Mouse (Mus musculus) monocyte, adult 5-6 weeks (primary cell): ENCODE data around the gene Gsg1l. TPM values are rescaled to one million over a fixed set of nuclear protein-coding genes. Genes with fewer than 3 reads are reported as not detected.

Experiments
- ATAC-seq: fragments of 153-309, 156-312 bp; replicated peaks from 2 replicates; pipeline ENCODE4 v1.8.0; 2017; ENCODE audit warnings: mild to moderate bottlenecking; ENCODE audit not compliant: low TSS enrichment, insufficient number of reproducible peaks, severe bottlenecking, poor library complexity, low FRiP score
- total RNA-seq: library from RNA; stranded (forward); fragments of 200-1000, 200-491, 200-594 nt; gene quantifications from 3 replicates; pipeline ENCODE4 v1.2.3, GENCODE M21; 2017

The Gsg1l gene
- total RNA-seq, 1 experiment from 2014 or later = not detected

GRCm38 (mm10) chr7:125897059-125897458 lies 185.2 kb downstream of the Gsg1l start:
- no peak for ATAC-seq

GRCm38 (mm10) chr7:125893621-125894020 lies 188.6 kb downstream of the Gsg1l start:
- no peak for ATAC-seq

DNA sequence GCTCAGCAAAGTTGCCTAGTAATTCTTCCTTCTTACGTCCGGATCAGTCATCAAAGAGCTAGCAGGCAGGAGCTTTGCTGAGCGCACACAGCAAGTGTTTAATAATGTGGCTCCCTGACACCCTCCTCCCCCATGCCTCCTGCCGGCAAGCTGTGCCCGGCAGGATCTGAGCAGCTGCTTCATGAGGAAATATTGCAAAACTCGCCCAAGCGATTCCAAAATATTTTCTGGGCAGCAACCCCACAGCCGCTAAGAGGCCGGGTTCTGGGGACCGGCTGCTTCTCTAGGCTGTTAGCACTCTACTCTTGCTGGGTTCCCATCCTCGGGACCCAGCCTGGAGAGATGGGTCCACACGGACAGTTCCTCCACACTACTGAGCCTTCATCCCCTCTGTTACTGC lies 193.8 kb downstream of the Gsg1l start:
- no peak for ATAC-seq

- ATAC-seq = no peak
Measured at GRCm38 (mm10) chr7:125887761-125888160, 194.4 kb downstream of the Gsg1l start.

- no peak for ATAC-seq
Measured at GRCm38 (mm10) chr7:125887124-125887523, 195.1 kb downstream of the Gsg1l start.

DNA sequence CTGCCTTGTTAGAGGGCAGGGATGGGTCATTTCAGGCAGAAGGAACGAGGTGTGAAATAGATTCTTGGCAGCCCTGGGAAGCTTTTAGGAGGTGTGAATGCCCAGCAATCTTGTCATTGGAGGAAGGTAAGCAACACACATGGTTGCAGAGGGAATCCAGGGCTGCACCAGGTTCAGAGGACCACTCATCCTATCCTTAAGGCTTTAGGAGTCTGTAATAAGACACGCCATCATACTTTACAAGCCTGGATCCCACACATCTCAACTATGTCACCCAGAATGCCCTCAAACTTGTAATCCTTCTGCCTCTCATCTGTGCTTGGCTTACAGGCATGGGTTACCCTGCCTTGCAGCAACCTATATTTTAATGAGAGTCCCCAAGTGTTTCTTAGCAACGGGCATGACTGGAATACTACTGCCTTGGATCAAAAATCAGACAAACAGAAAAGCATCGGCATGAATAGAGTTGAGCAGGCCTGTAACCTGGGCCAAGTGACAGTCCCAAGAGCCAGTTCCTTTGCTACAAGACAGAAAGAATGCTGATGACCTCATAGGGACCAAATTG lies 196.0 kb downstream of the Gsg1l start:
- ATAC-seq = no peak

DNA sequence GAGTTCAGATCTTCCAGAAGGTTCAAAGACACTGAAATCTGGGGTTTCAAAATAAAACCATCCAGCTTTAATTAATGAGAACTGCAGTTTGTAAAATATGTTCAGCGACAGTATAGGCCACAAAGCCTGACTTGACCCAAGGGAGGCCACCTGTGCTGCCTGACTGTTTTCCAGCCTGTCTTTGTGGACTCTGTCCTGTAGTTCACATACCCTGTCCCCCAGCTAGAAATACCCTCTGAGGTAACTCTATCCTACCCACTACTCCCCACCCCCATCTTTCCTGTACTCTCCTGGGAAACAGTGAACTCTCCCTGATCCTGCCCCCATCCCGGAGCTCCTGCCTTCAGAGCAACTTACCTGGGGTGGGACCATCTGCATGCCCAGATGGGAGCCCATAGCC lies 199.0 kb downstream of the Gsg1l start:
- ATAC-seq = no peak

DNA sequence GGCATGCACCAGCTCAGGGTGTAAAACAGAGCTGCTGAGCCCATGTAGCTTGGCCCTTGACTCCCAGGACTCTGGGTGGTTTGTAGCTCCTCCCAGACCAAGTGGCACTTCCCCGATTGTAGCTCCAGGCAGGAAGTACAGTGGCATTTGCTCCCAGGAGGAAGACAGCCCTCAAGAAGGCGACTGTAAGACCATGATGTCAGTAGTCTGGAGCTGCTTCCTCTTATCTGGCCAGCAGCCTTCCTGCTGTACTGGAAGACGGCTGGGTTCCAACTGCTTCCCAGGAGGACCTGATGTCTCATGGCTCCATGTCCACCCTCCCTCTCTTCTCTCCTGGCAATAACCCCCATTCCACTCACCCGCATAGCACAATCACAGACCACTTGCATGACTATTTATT lies 204.2 kb downstream of the Gsg1l start:
- no peak for ATAC-seq

GRCm38 (mm10) chr7:125873971-125874495 lies 208.2 kb downstream of the Gsg1l start:
- no peak for ATAC-seq

- no peak for ATAC-seq
Measured at GRCm38 (mm10) chr7:125872874-125873273, 209.3 kb downstream of the Gsg1l start.

DNA sequence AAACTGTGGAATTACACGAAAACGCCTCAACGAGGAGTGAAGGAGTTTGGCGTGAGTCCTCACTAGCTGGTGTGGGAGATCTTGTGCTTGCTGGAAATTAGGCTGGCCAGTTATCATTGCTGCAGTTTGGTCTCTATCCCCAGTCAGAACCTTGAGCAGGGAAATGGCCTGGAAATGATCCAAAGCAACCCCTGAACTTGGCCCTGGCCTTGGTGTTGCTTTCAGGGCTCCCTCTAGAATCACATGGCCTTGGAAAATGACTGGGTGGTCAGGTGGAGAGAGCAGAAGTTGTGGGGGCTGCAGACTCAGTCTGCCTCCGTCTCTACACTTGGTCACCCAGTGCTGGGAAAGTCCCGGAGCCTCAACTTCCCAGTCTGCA lies 210.0 kb downstream of the Gsg1l start:
- no peak for ATAC-seq

- no peak for ATAC-seq
Measured at GRCm38 (mm10) chr7:125871404-125872201, 210.6 kb downstream of the Gsg1l start.

DNA sequence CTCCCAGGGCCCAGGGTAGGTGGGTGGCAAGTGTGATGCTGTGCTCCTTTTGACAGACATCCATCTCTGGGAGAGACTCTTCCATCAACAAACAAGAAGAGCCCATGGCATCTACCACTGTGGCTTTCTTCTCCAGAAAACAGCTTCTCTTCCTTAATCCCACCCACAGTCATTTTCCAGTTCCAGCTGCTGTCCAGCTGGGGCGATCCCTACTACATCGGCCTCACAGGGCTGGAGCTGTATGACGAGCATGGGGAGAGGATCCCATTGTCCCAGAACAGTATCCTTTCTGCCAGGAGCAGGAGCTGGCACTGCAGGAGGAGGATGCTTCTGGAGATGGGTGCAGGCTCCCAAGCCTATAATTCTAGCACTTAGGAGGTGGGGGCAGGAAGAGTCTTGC lies 213.6 kb downstream of the Gsg1l start:
- ATAC-seq = no peak

- ATAC-seq = no peak
Measured at GRCm38 (mm10) chr7:125865234-125865633, 217.0 kb downstream of the Gsg1l start.

GRCm38 (mm10) chr7:125864026-125864425 lies 218.2 kb downstream of the Gsg1l start:
- no peak for ATAC-seq

- no peak for ATAC-seq
Measured at GRCm38 (mm10) chr7:125860421-125860820, 221.8 kb downstream of the Gsg1l start.

DNA sequence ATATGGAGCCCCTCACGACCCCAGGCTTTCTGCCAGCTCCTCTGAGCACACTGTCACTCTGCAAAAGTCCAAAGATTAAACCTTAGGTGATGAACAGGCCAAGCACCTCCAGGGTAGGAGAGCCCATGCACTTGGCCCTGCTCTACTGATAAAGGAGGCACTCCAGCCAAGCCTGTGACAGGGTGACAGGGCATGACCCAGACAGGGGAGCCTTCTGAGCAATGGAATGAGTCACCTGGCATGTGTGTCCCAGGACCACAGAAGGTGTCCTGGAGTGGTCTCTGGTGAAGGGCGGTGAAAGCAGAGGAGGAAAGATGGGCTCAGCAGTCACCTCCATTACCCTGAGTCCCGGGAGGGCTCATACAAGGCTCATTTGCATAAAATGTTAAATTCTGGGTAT lies 222.6 kb downstream of the Gsg1l start:
- ATAC-seq = no peak

DNA sequence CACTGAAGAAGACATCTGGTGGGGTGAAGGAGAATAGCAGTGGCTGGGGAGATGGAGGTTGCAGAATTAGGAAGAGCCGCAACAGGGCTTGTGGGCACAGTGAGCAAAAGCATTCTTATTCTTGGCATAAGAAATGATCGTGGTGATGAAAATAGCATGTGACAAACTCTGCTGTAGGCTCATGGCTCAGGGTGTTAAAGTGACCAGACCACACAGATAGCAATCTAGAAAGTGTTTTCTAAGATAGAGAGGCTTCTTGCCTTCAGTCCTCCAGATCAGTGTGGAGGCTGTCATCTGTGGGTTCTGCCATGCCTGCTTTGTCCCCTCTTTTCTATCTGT lies 234.7 kb downstream of the Gsg1l start:
- ATAC-seq = no peak

DNA sequence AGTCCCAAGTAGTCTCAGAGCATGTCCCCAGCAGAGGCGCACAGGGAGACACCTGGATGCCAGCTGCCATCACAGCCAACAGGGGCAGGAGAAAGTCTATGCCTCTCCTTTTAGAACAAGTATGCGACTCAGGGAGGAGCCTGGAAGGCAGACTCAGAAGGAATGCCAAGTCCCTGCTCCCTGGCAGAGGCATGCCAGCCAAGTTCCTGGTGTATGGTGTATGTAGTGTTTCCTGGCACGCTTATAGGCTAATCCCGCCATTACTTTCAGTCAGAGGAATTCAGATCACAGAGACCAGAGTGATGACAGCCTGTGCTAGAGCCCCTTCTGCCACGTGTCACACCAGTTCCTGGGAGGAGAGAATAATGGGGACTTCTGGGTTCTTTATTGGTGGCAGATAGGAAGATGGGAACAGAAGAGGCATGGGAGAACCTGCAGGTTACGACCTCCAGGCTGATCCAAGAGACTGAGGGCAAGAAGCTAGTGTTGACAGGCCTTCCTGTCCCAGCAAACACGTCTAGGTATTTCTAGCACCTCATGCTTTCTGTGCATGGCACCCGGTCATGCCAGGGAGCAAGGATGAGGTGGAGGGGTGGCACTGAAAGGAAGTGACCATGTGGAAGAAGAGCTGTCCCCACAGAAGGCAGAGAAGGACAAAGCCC lies 235.2 kb downstream of the Gsg1l start:
- ATAC-seq = no peak

- no peak for ATAC-seq
Measured at GRCm38 (mm10) chr7:125845611-125846010, 236.6 kb downstream of the Gsg1l start.
